Mouse (Mus musculus): ENCODE results near the gene Arpc1b. TPM values are rescaled to one million over a fixed set of nuclear protein-coding genes. Genes with fewer than 3 reads are reported as not detected.
"Not testable (repeated sequence)": the region's sequence is repeated elsewhere in the genome, so short reads cannot be mapped to it uniquely, and the experiment has no call there.

Arpc1b gene
- total RNA-seq, 2 experiments from 2014 or later: 32.4 to 46.8 TPM

DNA sequence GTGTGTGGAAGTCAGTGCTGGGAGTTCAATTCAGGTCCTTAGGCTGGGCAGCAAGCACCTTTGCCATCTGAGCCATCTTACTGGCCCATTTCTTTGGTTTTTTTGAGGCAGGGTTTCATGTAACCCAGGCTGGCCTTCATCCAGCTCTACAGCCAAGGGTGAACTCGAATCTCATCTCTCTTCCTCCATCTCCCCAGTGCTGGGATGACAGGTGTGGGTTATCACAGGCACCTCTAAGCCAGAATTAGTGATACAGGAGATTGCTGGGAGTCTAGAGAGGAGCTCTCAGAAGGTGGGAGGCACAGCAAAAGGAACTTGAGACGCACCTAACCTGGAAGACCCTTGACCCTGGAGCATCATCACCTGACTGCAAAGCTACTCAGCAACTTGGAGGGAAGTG lies 599 bp upstream of the Arpc1b start:
- no peak for DNase-seq

- DNase-seq: peak; percentile 82
Measured at GRCm38 (mm10) chr5:145114606-145115473, 825 bp downstream of the Arpc1b start.

GRCm38 (mm10) chr5:145115736-145116135 lies 1.7 kb downstream of the Arpc1b start:
- DNase-seq: no peak

- DNase-seq: peak; percentile 79
Measured at GRCm38 (mm10) chr5:145116316-145116715, 2.3 kb downstream of the Arpc1b start.

DNA sequence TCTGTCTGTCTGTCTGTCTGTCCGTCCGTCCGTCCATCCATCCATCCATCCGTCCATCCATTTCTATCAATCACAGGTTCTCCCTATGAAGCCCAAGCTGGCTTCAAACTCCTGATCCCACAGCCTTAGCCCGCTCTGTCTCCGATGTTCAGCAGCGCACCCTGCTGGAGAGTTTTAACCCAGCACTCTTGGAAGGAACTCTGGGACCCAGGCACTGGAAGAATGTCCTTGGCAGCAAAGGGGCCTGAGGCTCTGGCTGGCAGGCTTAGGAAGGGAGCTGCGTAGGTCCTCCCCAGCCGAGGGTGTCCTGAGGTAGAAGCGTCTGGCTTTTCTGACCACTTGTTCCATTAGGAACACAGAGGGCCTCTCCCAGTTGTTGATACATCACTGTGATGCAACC lies 2.9 kb downstream of the Arpc1b start:
- peak; percentile 70 for DNase-seq

- DNase-seq: no peak
Measured at GRCm38 (mm10) chr5:145118005-145118404, 4.0 kb downstream of the Arpc1b start.

DNA sequence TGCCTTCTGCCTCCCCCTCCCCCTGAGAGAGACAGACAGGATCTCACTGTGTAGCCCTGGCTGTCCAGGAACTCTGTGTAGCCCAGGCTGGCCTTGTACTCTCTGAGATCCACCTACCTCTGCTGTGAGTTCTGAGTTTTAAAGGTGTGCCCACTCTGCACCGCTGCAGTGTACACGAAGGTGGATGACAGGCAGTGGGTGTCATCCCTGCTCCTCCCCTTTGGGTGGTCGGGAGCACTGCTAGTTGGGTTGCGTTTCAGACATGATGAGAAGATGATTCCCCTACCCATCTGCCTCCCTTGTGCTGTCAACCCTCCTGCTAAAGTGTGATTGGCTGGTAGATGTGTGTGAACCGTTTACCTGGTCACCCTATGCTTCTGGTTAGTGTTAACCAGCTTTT lies 4.4 kb downstream of the Arpc1b start:
- DNase-seq: no peak

- no peak for DNase-seq
Measured at GRCm38 (mm10) chr5:145119385-145119784, 5.4 kb downstream of the Arpc1b start.

GRCm38 (mm10) chr5:145120921-145121320 lies 6.9 kb downstream of the Arpc1b start:
- no peak for DNase-seq

DNA sequence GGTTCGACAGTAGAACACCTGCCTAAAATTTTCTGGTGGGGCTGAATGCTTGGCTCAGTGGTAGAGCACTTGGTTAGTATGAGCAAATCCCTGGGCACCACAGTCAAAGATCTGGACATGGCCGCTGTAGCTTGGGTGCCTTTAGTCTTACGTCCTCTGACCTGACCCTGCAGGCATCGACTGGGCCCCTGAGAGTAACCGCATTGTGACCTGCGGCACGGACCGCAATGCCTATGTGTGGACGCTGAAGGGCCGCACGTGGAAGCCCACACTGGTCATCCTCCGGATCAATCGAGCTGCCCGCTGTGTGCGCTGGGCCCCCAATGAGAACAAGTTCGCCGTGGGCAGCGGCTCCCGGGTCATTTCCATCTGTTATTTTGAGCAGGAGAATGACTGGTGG lies 9.4 kb downstream of the Arpc1b start:
- no peak for DNase-seq

- DNase-seq: no peak
Measured at GRCm38 (mm10) chr5:145126580-145126979, 12.6 kb downstream of the Arpc1b start.

- no peak for DNase-seq
Measured at GRCm38 (mm10) chr5:145129124-145129523, 15.1 kb downstream of the Arpc1b start.

DNA sequence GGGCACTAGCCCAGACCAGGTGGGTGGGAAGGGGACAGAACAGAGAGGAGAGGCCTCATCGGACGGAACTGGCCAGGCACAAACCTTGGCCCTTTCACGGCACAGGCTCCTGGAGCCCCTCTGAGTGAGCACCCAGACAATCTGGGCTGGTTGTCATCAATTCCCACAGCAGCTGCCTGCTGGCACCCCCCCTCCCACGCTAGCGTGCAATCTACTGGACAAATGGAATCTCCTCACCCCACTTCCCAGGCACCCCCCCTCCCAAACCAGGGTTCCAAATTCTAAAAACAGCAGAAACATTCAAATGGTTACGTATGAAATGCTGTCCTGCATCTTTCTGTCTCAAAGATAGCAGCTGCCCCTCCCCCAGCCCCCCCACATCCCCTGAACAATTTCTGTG lies 15.8 kb downstream of the Arpc1b start:
- not testable (repeated sequence) for DNase-seq

- no peak for DNase-seq
Measured at GRCm38 (mm10) chr5:145130191-145130590, 16.2 kb downstream of the Arpc1b start.

DNA sequence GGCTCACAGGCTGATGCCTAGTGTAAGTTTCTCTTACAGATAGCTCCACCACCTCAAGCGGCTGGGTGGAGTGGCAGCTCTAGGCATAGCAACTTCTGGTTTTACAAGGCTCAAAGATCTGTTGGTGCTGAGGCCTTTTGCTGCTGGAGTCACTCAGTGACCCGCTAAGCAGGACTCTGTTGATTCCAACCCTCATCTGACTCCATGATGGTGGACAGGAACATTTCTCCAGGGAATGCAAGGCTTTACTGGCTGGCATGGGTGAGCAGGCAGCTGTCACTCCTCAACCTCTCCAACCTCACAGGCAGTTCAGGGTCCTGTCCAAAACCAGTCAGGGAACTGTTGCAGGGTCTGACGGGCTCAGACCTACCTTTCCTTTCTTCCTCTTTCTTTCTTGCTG lies 17.0 kb downstream of the Arpc1b start:
- DNase-seq: no peak

DNA sequence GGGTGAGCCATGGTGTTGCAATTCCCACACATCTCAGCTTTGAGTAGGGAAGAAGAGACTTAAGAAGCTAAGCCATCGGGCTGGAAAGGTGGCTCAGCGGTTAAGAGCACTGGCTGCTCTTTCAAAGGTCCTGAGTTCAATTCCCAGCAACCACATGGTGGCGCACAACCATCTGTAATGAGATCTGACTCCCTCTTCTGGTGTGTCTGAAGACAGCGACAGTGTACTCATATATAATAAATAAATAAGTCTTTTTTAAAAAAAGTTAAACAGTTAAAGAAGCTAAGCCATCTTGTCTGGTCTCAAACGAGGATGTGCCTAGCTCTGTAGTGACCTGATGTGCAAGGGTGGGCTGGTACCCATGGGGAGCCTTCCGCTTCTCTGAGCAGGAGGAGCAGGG lies 19.3 kb downstream of the Arpc1b start:
- DNase-seq: not testable (repeated sequence)

DNA sequence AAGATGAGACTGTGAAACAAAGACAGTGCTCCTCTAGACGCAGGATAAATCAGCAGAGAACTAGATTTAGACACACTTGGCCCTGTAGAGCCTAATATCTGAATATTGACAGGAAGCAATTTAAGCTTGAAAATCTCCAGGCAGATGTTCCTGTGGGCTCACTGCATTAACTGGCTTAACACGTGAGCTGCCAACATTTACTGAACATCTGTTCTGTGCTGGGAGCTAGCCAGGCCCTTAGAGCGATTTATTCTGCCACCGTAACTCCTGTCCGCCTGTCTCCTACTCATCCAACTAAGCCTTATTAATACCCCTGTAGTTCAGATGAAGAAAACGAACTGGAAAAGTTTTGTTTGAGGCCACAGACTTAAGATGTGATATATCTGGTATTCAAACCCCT lies 24.8 kb downstream of the Arpc1b start:
- DNase-seq: no peak

- DNase-seq: peak; percentile 90
Measured at GRCm38 (mm10) chr5:145139571-145140519, 25.8 kb downstream of the Arpc1b start, which contains the start of the genes Pdap1 and Bud31. TSS of gene Pdap1 (minus strand) at chr5:145140238. TSS of gene Bud31 (plus strand) at chr5:145140362.

GRCm38 (mm10) chr5:145140611-145141010 lies 26.6 kb downstream of the Arpc1b start:
- no peak for DNase-seq

DNA sequence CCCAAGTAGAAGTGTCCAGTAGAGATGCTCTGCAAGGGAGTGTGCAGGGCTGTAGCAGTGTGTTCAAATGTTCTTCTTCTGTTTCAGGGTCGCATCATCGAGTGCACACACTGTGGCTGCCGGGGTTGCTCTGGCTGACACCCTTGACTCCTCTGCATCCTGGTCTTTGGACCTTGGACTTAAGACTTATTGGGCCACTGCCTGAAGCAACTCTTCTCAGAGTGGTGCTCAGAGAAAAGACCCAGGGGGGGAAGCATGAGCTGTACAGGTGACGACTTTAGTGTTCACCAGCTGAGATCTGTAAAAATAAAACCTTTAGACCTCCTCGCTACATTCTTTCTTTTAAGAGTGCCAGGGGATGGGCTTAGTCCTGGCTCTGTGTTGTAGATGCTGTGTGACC lies 33.7 kb downstream of the Arpc1b start:
- no peak for DNase-seq

DNA sequence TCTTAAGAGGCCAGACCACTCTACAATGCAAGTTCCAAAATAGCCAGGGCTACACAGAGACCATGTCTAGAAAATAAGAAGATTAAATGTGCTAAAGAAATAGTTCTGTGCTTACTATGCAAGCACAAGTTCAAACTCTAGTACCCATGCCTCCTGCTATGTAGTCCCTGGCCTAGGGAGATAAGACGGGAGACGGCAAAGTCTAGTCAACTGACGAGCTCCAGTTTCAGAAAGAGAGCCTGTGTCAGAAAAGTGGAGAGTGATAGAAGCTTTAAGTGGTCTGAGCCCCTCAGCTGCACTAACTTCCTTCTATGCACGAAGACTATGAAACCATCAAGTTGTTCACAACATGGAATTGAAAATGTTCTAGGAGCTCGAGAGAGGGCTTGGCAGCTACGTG lies 35.3 kb downstream of the Arpc1b start:
- DNase-seq: no peak

GRCm38 (mm10) chr5:145152690-145153089 lies 38.7 kb downstream of the Arpc1b start:
- no peak for DNase-seq

DNA sequence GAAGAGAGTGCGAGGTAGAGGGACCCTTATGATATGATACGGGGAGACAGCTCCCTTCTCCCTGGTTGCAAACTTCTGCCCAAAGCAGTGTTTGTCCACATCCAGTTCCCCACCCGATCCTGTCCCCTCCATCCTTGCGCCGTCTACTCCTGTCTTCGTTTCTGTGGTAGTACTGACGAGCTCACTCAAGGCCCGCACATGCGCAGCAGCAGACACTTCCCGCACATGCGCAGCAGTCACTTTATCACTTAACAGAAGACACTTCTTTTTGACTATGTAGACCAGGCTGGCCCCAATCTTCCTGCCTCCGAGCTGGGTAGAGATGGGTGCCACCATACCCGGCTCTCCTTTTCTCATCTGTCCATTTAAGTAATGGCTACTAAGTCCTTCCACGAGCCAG lies 47.3 kb downstream of the Arpc1b start:
- no peak for DNase-seq

Data from gastrocnemius, postnatal 25 days (tissue).